Mouse (Mus musculus) intestine, postnatal 0 days (tissue): Measurements from ENCODE around the gene Epha4. TPM values are rescaled to one million over a fixed set of nuclear protein-coding genes. Genes with fewer than 3 reads are reported as not detected.

ENCODE experiments used
- ATAC-seq: fragments of 200-750 bp; cut with Nextera tagmentation; 2 replicates; pipeline ENCODE4 v1.8.0; 2017; ENCODE audit warnings: mild to moderate bottlenecking, moderate TSS enrichment, moderate library complexity
- H3K27ac ChIP-seq: fragments of 300-500 bp; sonication (generic); 2 replicates; pipeline ENCODE4 v1.5.1; 2014; ENCODE audit warnings: mild to moderate bottlenecking, low read depth, low read length, moderate library complexity
- H3K27me3 ChIP-seq: fragments of 300-500 bp; sonication (generic); replicated peaks from 2 replicates; pipeline ENCODE4 v1.6.1; 2014; ENCODE audit warnings: low read length, mixed read lengths; ENCODE audit not compliant: control insufficient read depth, insufficient read depth
- H3K36me3 ChIP-seq: fragments of 300-500 bp; sonication (generic); 2 replicates; pipeline ENCODE4 v1.6.1; 2014; ENCODE audit warnings: mild to moderate bottlenecking, moderate library complexity; ENCODE audit not compliant: control insufficient read depth, insufficient read depth
- H3K4me1 ChIP-seq: fragments of 300-500 bp; sonication (generic); replicated peaks from 2 replicates; pipeline ENCODE4 v1.6.1; 2014; ENCODE audit warnings: antibody characterized with exemption, low read length, mixed read lengths; ENCODE audit not compliant: control insufficient read depth, insufficient read depth
- H3K4me2 ChIP-seq: fragments of 300-500 bp; sonication (generic); replicated peaks from 2 replicates; pipeline ENCODE4 v1.6.1; 2014; ENCODE audit warnings: low read depth, mild to moderate bottlenecking, moderate library complexity
- H3K4me3 ChIP-seq: fragments of 300-500 bp; sonication (generic); 2 replicates; pipeline ENCODE4 v1.5.1; 2014; ENCODE audit warnings: low read depth, low read length
- H3K9ac ChIP-seq: fragments of 300-500 bp; sonication (generic); 2 replicates; pipeline ENCODE4 v1.6.1; 2014; ENCODE audit warnings: mild to moderate bottlenecking, low read depth, low read length
- H3K9me3 ChIP-seq: fragments of 300-500 bp; sonication (generic); 2 replicates; pipeline ENCODE4 v1.6.1; 2016; ENCODE audit warnings: mixed run types; ENCODE audit not compliant: control insufficient read depth
- CTCF ChIP-seq: sonication (generic); IDR thresholded peaks from 2 replicates; pipeline ENCODE4 v1.5.1; 2016; ENCODE audit warnings: low read depth, mild to moderate bottlenecking, control low read depth, antibody characterized with exemption, moderate library complexity
- WGBS: fragments of 180-500 bp; shearing (Covaris S2); extraction: QIAGEN DNeasy Blood & Tissue Kit; methylation state at CpG from one replicate; pipeline ENCODE4 v1.1.7; 2014; 5-methylcytosine and 5-hydroxymethylcytosine counted together
- polyA plus RNA-seq: library from polyadenylated mRNA; unstranded; fragments of >200 nt; fragmentation: Nextera tagmentation; extraction: Ambion mirVana; gene quantifications from 2 replicates; pipeline ENCODE4 v1.2.1, GENCODE M21; 2015

Gene Epha4
- polyA plus RNA-seq, 1 experiment from 2014 or later: 1.5 TPM

DNA sequence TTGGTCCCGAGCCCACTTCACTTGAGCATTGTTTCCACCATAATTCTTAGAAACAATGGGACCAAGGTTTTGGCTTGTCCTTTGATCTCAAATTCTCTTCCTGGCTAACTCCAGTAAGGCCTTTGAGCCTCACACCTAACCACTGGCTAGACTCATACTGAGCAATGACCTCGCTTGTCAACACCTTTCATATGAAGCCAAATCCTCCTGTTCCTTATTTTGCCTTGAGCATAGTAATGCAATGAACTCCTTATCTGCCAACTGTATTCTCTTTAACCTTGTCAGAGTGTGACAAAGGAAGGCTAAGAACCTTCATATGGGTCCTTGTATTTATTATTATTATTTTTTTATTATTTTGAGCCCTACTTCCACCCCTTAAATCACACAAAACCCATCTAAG lies 94.5 kb downstream of the Epha4 start:
- H3K27me3 ChIP-seq: no peaks in the 10 kb centered on the region
- no peaks in the 10 kb centered on the region for H3K36me3 ChIP-seq
- no peaks in the 10 kb centered on the region for H3K9me3 ChIP-seq
- ATAC-seq: no peak
- H3K4me1 ChIP-seq: no peaks in the 10 kb centered on the region
- H3K4me2 ChIP-seq: no peak overlapping the region
- H3K4me3 ChIP-seq: no peak overlapping the region
- no peak for TF ChIP-seq CTCF
- WGBS: 80% methylated on average over 2 of the region's 2 CpGs
- no peak overlapping the region for H3K9ac ChIP-seq
- H3K27ac ChIP-seq: no peak overlapping the region

DNA sequence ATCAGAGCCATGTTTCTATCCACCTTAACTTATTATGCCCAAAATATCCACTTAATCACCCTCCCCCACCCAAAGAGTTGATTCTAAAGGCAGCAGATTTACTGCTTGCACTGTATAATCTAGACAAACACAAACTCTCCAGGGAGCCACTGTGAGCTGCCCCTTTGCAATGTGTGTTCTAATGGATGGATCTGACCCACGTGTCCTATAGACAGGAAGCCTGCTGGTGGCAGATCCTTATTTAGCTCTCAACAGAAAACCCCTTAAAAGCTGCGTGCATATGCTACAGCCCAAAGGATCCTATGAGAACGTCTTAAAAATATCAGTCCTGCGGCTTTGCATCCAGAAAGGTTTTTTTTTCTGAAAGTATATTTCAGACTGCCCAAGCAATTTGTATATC lies 98.0 kb downstream of the Epha4 start:
- Histone ChIP-seq H3K27ac (no peak overlapping the region), H3K9me3 (no peaks in the 10 kb centered on the region), H3K4me2 (no peak overlapping the region), H3K4me1 (no peaks in the 10 kb centered on the region), H3K36me3 (no peaks in the 10 kb centered on the region), H3K27me3 (no peaks in the 10 kb centered on the region), H3K9ac (no peak overlapping the region), H3K4me3 (no peak overlapping the region)
- ATAC-seq: no peak
- 59% methylated on average over 4 of the region's 4 CpGs for WGBS
- TF ChIP-seq CTCF: no peak

DNA sequence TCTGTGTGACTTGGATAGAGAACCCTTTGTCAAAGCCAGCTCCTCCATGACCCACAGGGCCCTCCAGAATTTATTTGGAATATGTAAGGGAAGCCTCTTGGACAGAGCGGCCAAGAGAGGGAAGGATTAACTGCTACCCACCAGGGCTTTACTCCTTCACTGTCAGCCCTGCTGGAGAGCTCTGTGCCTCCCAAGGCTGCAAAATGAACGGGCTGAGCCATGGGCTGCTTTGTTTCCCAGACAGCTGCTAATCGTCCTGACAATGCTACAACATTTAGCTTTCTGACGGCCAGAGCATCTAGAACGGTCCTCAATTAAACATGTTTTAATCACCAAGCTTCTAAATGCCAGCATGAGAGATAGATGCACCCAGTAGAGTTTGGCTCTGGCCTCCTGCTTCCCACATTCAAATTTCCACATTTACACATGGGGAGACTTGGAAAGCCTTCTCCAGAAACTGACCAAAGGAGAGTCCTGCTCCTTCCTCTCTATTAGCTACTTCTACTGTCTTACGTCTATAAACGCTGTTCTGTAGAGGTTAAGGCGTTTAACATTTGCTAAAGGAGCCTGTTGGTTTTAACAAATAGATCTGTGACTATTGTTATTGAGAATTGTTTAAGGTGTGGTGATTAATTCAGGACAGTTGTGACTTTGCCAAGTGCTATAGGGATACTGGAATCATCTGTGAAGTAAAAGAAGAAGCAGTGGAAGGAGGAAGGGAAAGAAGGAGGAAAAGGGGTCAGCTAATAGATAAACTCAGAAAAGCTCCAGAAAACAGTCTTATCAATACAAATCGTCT lies 101.8 kb downstream of the Epha4 start:
- no peak for TF ChIP-seq CTCF
- H3K36me3 ChIP-seq: no peaks in the 10 kb centered on the region
- ATAC-seq: no peak
- H3K4me1 ChIP-seq: no peaks in the 10 kb centered on the region
- no peak overlapping the region for H3K4me3 ChIP-seq
- no peak overlapping the region for H3K27ac ChIP-seq
- no peak overlapping the region for H3K4me2 ChIP-seq
- H3K27me3 ChIP-seq: no peaks in the 10 kb centered on the region
- WGBS: 67% methylated on average over 9 of the region's 9 CpGs
- H3K9me3 ChIP-seq: no peaks in the 10 kb centered on the region
- no peak overlapping the region for H3K9ac ChIP-seq

DNA sequence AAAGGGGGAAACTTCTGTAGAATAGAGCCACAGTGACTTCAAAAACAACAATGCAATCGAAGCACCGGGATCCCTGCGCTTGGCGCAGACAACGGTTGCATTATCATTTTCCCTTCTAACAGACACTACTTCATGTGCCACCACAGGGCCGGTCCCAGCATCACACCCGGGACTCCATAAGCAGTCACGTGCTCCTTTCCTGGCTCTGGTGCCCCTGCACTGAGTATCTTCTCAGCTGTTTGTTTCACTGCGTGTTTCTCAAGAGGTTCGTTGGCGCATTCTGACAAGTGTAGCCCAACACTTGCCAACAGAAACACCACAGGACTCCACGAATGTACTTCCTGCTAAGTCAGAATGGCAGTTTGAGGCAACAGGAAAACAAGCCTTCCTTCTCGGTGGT lies 102.6 kb downstream of the Epha4 start:
- no peak for ATAC-seq
- H3K27me3 ChIP-seq: no peaks in the 10 kb centered on the region
- no peaks in the 10 kb centered on the region for H3K36me3 ChIP-seq
- WGBS: 80% methylated on average over 13 of the region's 13 CpGs
- no peak for TF ChIP-seq CTCF
- H3K9me3 ChIP-seq: no peaks in the 10 kb centered on the region
- no peak overlapping the region for H3K4me3 ChIP-seq
- no peak overlapping the region for H3K9ac ChIP-seq
- H3K4me1 ChIP-seq: no peaks in the 10 kb centered on the region
- no peak overlapping the region for H3K27ac ChIP-seq
- no peak overlapping the region for H3K4me2 ChIP-seq

DNA sequence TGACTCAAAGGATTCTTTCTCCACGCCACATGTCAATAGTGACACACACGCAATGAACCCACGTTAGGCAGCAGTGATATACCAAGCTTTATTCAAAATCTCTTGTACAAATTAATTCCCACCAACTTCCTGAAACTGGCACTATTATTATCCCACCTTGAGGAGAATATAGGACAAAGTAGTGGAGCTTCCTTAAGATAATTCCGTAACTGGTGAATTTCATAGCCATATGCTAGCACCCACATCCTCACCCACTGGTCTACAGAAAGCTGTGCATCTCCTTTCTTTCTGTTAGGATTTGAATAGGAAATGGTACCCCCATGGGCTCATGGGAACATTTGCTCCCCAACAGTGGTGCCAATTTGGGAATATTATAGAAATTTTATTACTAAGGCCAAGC lies 103.7 kb downstream of the Epha4 start:
- no peaks in the 10 kb centered on the region for H3K9me3 ChIP-seq
- H3K4me1 ChIP-seq: no peaks in the 10 kb centered on the region
- no peak overlapping the region for H3K27ac ChIP-seq
- no peaks in the 10 kb centered on the region for H3K27me3 ChIP-seq
- no peak for ATAC-seq
- H3K36me3 ChIP-seq: no peaks in the 10 kb centered on the region
- H3K9ac ChIP-seq: no peak overlapping the region
- H3K4me3 ChIP-seq: no peak overlapping the region
- no peak for TF ChIP-seq CTCF
- no peak overlapping the region for H3K4me2 ChIP-seq
- WGBS: 96% methylated on average over 4 of the region's 4 CpGs

DNA sequence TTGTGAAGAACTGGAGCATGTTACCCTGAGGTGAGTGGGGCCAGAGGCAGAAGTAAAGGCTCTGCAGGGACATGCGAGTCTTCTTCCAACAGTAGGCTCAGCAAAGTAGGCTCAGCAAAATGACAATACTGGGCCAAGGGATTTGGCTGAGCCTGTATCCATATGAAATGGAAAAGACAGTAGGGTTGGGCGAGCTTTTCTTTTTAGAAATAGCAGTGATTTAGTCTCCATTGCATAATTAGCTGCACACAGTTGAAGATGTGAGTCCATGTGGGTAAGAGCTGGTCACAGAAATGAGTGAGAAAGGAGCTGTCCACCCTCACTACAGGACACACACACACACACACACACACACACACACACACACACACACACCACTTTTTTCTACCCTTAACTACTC lies 104.2 kb downstream of the Epha4 start:
- Histone ChIP-seq H3K9ac (no peak overlapping the region), H3K4me2 (no peak overlapping the region), H3K4me3 (no peak overlapping the region), H3K36me3 (no peaks in the 10 kb centered on the region), H3K27me3 (no peaks in the 10 kb centered on the region), H3K9me3 (no peaks in the 10 kb centered on the region), H3K27ac (no peak overlapping the region), H3K4me1 (no peaks in the 10 kb centered on the region)
- no peak for ATAC-seq
- 100% methylated on average over 2 of the region's 2 CpGs for WGBS
- no peak for TF ChIP-seq CTCF
